In the genomic region with DNA sequence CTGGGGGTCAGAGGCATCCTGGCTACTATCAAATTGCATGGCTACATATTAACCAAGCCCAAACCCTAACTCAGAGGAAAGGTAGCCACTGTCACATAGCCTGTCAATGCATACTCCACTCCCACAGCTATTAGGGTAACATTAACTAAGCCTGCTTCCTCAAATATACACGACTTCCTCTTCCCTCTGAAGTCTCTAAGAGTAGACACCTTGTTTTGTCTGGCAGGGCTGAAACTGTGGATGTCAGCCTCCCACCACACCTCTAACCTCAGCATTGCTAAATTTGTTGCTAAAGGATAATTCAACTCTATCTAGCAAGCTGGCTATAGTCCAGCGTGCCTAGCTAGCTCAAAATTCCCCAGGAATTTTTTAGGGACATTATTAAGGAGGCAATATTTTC, we compare ENCODE assay signal across 27 mouse cellular contexts. TPM values are rescaled to one million over a fixed set of nuclear protein-coding genes. Genes with fewer than 3 reads are reported as not detected.
DNase-seq lines count a peak whose midpoint lies in the region; ATAC-seq and TF ChIP-seq lines count a peak whose summit lies in the region.
"Had no signal": no experiment of that assay in that cellular context is flagged by ENCODE, and none has a peak within 500 bp of the region (broad histone marks: within the 10 kb centered on the region; RNA-seq: fewer than 3 reads in every experiment).

No protein-coding gene starts in this region.

- no peaks in the 10 kb centered on the region for H3K27me3 ChIP-seq in kidney, embryonic 14.5 days (ENCODE audit: control insufficient read depth, insufficient read depth, low read length)
- no peaks in the 10 kb centered on the region for H3K27me3 ChIP-seq in stomach, embryonic 14.5 days (ENCODE audit: control insufficient read depth, insufficient read depth, low read length)
- no peaks in the 10 kb centered on the region for H3K27me3 ChIP-seq in stomach, postnatal 0 days (ENCODE audit: control insufficient read depth, insufficient read depth, low read length)
- H3K27me3 ChIP-seq: embryonic facial prominence, embryonic 15.5 days had no signal

- DNase-seq in kidney, postnatal 4 days = no peak
- DNase-seq in stomach, postnatal 0 days (ENCODE audit: low spot score) = no peak
- DNase-seq in yolk sac, embryonic 10.5 days (ENCODE audit: low spot score) = peak; percentile 7
- DNase-seq in right cerebral cortex, postnatal 4 days = no peak
- DNase-seq: adrenal gland, postnatal 14 days; B cell, adult 2 months; cerebellum, adult 18-20 months; cerebellum, postnatal 10 days; embryo, embryonic 11 days; gastrocnemius, postnatal 36 days; heart, adult 18-20 months; heart, postnatal 14 days had no signal

- H3K9me3 ChIP-seq in kidney, embryonic 14.5 days (ENCODE audit: control insufficient read depth, low read length) = no peaks in the 10 kb centered on the region
- H3K9me3 ChIP-seq in stomach, embryonic 14.5 days (ENCODE audit: control insufficient read depth, low read depth, low read length) = no peaks in the 10 kb centered on the region
- H3K9me3 ChIP-seq in stomach, postnatal 0 days (ENCODE audit: control insufficient read depth, low read length) = no peaks in the 10 kb centered on the region
- H3K9me3 ChIP-seq: embryonic facial prominence, embryonic 15.5 days; forebrain, embryonic 10.5 days; G1E; heart, embryonic 10.5 days; heart, embryonic 15.5 days; hindbrain, embryonic 10.5 days had no signal

- no peak overlapping the region for H3K4me2 ChIP-seq in kidney, embryonic 14.5 days (replicated peaks; ENCODE audit: low read depth, low read length)
- H3K4me2 ChIP-seq in stomach, embryonic 14.5 days (replicated peaks; ENCODE audit: low read depth, low read length) = no peak overlapping the region
- no peak overlapping the region for H3K4me2 ChIP-seq in stomach, postnatal 0 days (replicated peaks; ENCODE audit: low read depth)
- H3K4me2 ChIP-seq: embryonic facial prominence, embryonic 15.5 days; heart, embryonic 15.5 days; hindbrain, embryonic 14.5 days had no signal

- TF ChIP-seq EP300 in stomach, postnatal 0 days (optimal IDR thresholded peaks at IDR 0.05) = no peak

- no peak overlapping the region for H3K27ac ChIP-seq in kidney, embryonic 14.5 days (ENCODE audit: low read depth, low read length)
- H3K27ac ChIP-seq in stomach, embryonic 14.5 days (ENCODE audit: low read length) = no peak overlapping the region
- H3K27ac ChIP-seq in stomach, postnatal 0 days (replicated peaks) = no peak overlapping the region
- H3K27ac ChIP-seq: embryonic facial prominence, embryonic 15.5 days; forebrain, embryonic 10.5 days; heart, embryonic 10.5 days; heart, embryonic 15.5 days; hindbrain, embryonic 10.5 days; hindbrain, embryonic 14.5 days had no signal

- no peak overlapping the region for H3K9ac ChIP-seq in kidney, embryonic 14.5 days (ENCODE audit: low read depth, low read length)
- H3K9ac ChIP-seq in stomach, embryonic 14.5 days (replicated peaks; ENCODE audit: low read depth, low read length) = no peak overlapping the region
- no peak overlapping the region for H3K9ac ChIP-seq in stomach, postnatal 0 days (ENCODE audit: low read length)
- H3K9ac ChIP-seq: embryonic facial prominence, embryonic 15.5 days; heart, embryonic 15.5 days; hindbrain, embryonic 14.5 days had no signal

- WGBS in kidney, embryonic 14.5 days = 33% methylated on average over 2 of the region's 2 CpGs
- WGBS in stomach, embryonic 14.5 days = 38% methylated on average over 2 of the region's 2 CpGs
- 21% methylated on average over 2 of the region's 2 CpGs for WGBS in stomach, postnatal 0 days

- no peak for TF ChIP-seq CTCF in stomach, postnatal 0 days (IDR thresholded peaks at IDR 0.05; ENCODE audit: low read depth)

- ATAC-seq in kidney, embryonic 14.5 days (ENCODE audit: low FRiP score, low TSS enrichment) = peak; percentile 76
- 0 out of 2 replicates have a peak, but pooled peaks have one; percentile 23 for ATAC-seq in stomach, embryonic 14.5 days (ENCODE audit: insufficient number of reproducible peaks, insufficient read depth, low FRiP score, low read depth)
- ATAC-seq in stomach, postnatal 0 days (ENCODE audit: low FRiP score, low TSS enrichment) = no peak
- ATAC-seq in megakaryocyte, adult 5-6 weeks (ENCODE audit: poor library complexity, severe bottlenecking) = peak; percentile 93
- no peak for ATAC-seq in cerebellum, adult (ENCODE audit: insufficient number of reproducible peaks, low FRiP score, low TSS enrichment)
- ATAC-seq: CD4-positive, CD25-positive, alpha-beta regulatory T cell, adult 4 months; forebrain, embryonic 14.5 days had no signal

- H3K4me1 ChIP-seq in kidney, embryonic 14.5 days (ENCODE audit: control insufficient read depth, insufficient read depth, low read length) = 0 out of 2 replicates have a peak, but pooled peaks cover 5% of the 10 kb centered on the region
- no peaks in the 10 kb centered on the region for H3K4me1 ChIP-seq in stomach, embryonic 14.5 days (ENCODE audit: control insufficient read depth, insufficient read depth, low read length)
- no peaks in the 10 kb centered on the region for H3K4me1 ChIP-seq in stomach, postnatal 0 days (replicated peaks; ENCODE audit: control insufficient read depth, insufficient read depth)
- H3K4me1 ChIP-seq: embryonic facial prominence, embryonic 15.5 days; forebrain, embryonic 10.5 days; heart, embryonic 10.5 days; heart, embryonic 15.5 days; hindbrain, embryonic 10.5 days had no signal

- no peaks in the 10 kb centered on the region for H3K36me3 ChIP-seq in kidney, embryonic 14.5 days (ENCODE audit: control insufficient read depth, insufficient read depth, low read length)
- H3K36me3 ChIP-seq in stomach, embryonic 14.5 days (ENCODE audit: control insufficient read depth, insufficient read depth, low read length) = no peaks in the 10 kb centered on the region
- no peaks in the 10 kb centered on the region for H3K36me3 ChIP-seq in stomach, postnatal 0 days (ENCODE audit: control insufficient read depth, insufficient read depth, low read length)
- H3K36me3 ChIP-seq: embryonic facial prominence, embryonic 15.5 days; forebrain, embryonic 10.5 days; G1E; heart, embryonic 10.5 days; heart, embryonic 15.5 days; hindbrain, embryonic 10.5 days had no signal

- no peak overlapping the region for H3K4me3 ChIP-seq in kidney, embryonic 14.5 days (ENCODE audit: low read length)
- no peak overlapping the region for H3K4me3 ChIP-seq in stomach, embryonic 14.5 days (ENCODE audit: low read depth, low read length)
- H3K4me3 ChIP-seq in stomach, postnatal 0 days (ENCODE audit: low read depth, low read length) = no peak overlapping the region
- H3K4me3 ChIP-seq: embryonic facial prominence, embryonic 15.5 days; erythroblast, embryonic 14.5 days; forebrain, embryonic 10.5 days; heart, embryonic 10.5 days; heart, embryonic 15.5 days; hindbrain, embryonic 10.5 days had no signal

RNA-seq across cellular contexts. Expression of gene Cysltr2, which starts 7.2 kb away (rescaled TPM):
- polyA plus RNA-seq in kidney, embryonic 14.5 days (2014; fragmentation: Nextera tagmentation; extraction: Ambion mirVana) = 0.20 TPM in 1 of 2 replicates, not detected in the other
- polyA plus RNA-seq in stomach, embryonic 14.5 days (2014; fragmentation: Nextera tagmentation; extraction: Ambion mirVana) = 0.30 TPM in 1 of 2 replicates, not detected in the other
- 0.10 and 0.22 TPM in 2 replicates for polyA plus RNA-seq in stomach, postnatal 0 days (2015; fragmentation: Nextera tagmentation; extraction: Ambion mirVana)
- total RNA-seq in megakaryocyte, adult 5-6 weeks (2015) = 2.9 TPM in 1 of 2 replicates, not detected in the other
- not detected in 2 replicates for total RNA-seq in megakaryocyte, adult 5-6 weeks (2017)
- total RNA-seq: gastrocnemius, postnatal 36 days had no signal
- polyA plus RNA-seq: embryonic facial prominence, embryonic 11.5 days; embryonic facial prominence, embryonic 15.5 days; erythroblast, embryonic 14.5 days; forebrain, embryonic 10.5 days; G1E; heart, embryonic 15.5 days; hindbrain, embryonic 10.5 days; hindbrain, embryonic 14.5 days had no signal

Comparison
In these comparisons a context has a peak if more than half of its experiments do, and no peak if none do; other contexts are left out.
1. ATAC-seq: peak in kidney, embryonic 14.5 days (single experiment), stomach, embryonic 14.5 days (single experiment) and megakaryocyte, adult 5-6 weeks (single experiment); none in stomach, postnatal 0 days (single experiment) and cerebellum, adult (single experiment).